Mouse (Mus musculus) frontal cortex, adult 2 months (tissue): ENCODE measurements around the gene Cd276. TPM values are rescaled to one million over a fixed set of nuclear protein-coding genes. Genes with fewer than 3 reads are reported as not detected.

Source experiments
- polyA plus RNA-seq: library from polyadenylated mRNA; depleted of rRNA; stranded (reverse); fragments of >200 nt; gene quantifications from 2 replicates; pipeline ENCODE4 v1.2.3, GENCODE M21; 2012; rRNA removed

The Cd276 gene
- polyA plus RNA-seq, 1 experiment, result 15.8 TPM

Other genes starting within 250 kb of the Cd276 start
- 4.9 and 5.3 TPM in 2 replicates for gene Loxl1, start 242.3 kb downstream of the Cd276 start, polyA plus RNA-seq
- gene Tbc1d21, start 185.0 kb downstream of the Cd276 start, polyA plus RNA-seq, result not detected in 2 replicates
- 158 and 162 TPM in 2 replicates for gene Insyn1, start 66.8 kb downstream of the Cd276 start, polyA plus RNA-seq
- 986 and 1,010 TPM in 2 replicates for gene Nptn, start 26.8 kb upstream of the Cd276 start, polyA plus RNA-seq
- gene Rec114, start 188.5 kb upstream of the Cd276 start, polyA plus RNA-seq, result 2.0 and 2.1 TPM in 2 replicates